Mouse (Mus musculus) gastrocnemius, adult 18-20 months (tissue): ENCODE measurements at regions not wholly inside any gene's neighbourhood (a gene's known extent, or its start where the extent isn't known, plus 50 kb on each side); places are given as distances from the start of the nearest gene placed in this dataset.

Experiments used
- DNase-seq: peaks from one replicate; pipeline ENCODE4 v3.0.0; 2021; ENCODE audit warnings: low spot score

DNA sequence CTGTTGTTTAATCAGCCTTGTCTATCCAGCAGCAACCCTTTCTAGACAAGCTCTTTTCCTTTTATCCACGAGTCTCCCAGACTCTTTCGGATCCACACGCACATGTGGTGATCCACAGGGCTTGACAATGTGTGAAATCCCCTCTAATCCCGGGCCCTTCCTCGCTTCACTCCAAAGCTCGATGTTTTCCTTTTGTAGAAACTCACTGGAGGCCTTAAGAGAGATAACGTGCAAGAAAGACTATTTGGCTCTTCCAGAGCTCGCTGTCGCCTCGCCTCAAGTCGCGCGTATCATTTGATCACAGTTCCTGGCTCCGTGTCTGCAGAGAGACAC is 234.9 kb downstream of the Gm5426 start:
- DNase-seq = no peak

DNA sequence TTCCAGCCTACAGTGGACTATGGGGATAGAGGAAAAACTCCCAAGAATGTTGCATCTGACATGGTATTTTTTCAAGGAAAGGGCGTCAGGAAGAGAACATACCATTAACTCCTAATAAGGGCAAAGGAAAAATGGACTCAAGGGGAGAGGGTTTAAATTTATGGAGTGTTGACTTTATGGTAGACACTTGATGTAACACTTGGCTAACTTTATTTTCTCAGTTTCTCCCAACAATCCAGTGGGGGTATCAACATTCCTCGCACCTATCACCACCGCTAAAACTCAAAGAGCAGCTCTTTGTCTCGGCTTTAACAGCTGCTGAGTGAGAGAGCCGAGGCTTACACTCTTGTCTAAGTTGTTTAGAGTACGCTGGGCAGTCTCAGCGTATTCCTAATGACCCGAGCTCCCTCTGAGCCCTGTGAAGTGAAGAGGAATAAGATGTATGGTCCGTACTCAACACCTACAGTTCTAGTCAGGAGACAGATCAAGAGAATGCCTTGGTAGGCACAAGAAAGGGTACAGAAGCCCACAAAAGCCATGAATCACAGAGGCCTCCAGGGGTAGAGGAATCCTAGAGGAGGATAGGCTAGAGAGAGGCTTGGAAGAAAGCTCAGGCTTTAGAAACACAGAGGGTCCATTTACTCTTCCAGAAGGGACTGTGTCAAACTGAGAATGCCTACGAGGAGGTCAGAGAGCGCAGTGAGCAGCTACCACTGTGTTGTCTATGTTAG is 236.4 kb downstream of the Gm5426 start:
- DNase-seq = no peak

DNA sequence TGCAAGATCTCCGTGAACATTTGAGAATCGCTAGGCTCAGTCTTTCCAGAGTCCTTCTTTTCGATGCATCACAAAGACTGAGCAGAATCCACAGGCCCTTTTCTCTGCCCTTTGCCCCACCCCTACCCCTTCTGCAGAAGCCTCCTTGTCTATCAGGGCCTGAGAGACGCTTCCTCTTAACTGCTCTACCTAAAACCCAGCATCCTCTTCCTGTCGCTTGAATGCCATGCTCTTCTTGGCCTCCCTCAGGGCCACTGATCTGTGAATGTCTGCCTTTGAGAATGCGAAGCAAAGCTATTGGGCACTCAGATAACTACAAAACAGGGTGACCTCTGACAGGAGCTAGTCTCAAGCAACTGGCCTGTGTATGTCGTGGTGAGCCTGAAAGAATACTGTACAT is 237.1 kb downstream of the Gm5426 start:
- DNase-seq = no peak

DNA sequence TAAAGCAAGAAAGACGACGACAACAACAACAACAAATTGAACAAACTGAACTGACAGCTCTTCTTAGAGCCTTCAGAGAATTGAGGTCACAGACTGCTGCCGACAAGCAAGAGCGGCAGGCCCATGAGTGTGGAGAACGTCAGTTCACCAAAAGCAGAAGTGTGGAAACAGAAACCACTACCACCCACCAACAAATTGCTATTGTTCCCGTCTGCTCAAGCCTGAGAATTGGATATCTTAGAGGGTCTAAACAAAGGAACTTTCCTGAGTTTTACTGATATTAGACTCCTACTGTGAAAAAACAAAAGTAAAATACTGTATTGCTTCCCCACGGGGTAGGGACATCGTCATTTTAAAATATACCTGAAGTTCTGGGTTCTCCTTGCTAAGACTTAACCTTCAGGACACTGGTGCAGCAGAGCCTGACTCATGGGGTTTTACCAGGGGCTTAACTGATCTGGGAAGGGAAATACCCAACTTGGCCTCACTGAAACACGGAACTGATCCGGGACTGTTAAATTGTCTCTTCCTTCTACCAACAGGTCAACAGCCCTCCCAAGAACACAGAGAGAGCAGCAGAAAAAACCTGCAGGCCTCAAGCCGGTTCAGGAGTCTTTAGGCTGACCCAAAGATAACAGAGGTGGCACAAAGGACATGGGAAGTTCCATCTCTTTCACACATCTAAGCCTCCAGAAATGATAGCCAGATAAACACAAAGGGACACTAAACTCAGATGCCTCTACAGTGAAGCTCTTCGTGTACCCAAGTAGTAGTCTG is 238.1 kb downstream of the Gm5426 start:
- no peak for DNase-seq

- DNase-seq = no peak
Observed at GRCm38 (mm10) chr10:96375070-96375447, 238.7 kb downstream of the Gm5426 start.

DNA sequence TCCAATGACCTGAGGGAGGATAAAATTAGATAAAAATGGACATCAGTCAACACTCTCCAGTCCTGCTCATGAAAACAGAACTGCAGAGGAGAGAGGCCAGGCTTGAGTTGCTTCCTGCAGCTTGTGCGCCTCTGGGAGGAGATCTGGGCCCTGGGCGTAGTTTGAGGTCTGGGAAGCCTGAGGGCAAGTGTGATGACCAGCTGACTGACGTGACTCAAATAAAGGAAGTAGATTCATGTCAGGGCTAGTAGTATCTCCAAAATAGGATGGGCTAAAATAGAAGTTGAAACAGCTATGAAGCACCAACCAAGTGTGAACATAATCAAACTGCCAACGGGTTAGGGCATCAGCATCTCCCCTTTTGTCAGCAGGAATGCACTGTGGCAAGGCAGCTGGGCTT is 239.3 kb upstream of the Btg1 start:
- DNase-seq = no peak

GRCm38 (mm10) chr10:96379016-96379771 is 237.6 kb upstream of the Btg1 start:
- no peak for DNase-seq

DNA sequence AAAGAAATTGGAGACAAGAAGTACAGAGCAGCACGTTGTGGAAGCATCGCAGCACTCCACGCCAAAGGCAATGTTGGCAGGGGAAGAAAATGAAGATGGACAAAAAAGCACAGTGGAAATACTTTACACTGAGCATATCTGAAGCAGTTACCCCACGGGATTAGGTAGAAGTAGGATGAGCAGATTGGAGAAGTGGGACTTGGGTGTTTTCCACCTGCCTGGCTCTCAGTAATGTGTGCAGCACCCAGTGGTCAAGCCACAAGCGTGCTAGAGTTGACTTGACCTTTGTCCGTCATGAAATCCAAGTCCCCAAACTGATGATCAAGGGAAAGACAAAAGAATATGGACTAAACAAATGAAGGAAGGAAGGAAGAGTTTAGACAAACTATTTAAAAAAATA is 235.1 kb upstream of the Btg1 start:
- DNase-seq = no peak

DNA sequence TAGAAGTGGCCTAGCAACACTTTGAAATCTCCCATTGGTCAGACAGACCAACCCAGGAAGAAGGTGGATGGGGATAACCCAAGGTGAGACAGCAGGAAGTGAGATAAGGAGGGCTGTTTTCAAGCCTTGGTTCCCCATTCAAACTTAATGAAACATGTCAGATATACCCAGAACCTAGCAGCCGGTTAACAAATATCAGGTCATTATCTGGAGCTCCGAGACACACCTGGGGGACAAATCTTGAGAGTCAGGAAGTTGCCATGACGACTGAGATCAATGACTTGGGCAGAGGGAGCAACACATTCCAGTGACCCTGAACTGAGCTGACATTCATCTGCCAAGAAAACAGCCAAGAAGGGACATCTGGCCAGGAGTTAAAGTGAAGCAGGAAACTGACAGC is 225.1 kb upstream of the Btg1 start:
- no peak for DNase-seq

- no peak for DNase-seq
Observed at GRCm38 (mm10) chr10:96392836-96393235, 224.0 kb upstream of the Btg1 start.

DNA sequence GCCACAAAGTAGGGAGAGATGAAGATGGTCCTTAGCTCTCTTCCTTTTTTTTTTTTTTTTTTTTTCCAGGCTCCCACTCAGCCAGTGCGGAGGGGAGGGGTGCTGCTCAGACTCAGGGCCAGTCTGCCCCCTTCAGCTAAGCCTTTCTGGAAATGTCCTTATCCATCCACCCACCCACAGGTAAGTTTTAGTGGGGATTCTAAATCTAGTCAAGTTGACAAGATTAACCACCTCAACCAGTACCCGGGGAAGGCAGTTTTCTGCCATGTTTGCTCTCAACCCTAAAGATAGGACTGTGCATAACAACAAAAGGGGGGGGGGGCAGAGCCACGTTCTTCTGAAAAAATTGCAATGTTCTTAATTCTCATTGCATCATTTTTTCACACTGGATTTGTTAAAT is 222.6 kb upstream of the Btg1 start:
- DNase-seq = no peak

DNA sequence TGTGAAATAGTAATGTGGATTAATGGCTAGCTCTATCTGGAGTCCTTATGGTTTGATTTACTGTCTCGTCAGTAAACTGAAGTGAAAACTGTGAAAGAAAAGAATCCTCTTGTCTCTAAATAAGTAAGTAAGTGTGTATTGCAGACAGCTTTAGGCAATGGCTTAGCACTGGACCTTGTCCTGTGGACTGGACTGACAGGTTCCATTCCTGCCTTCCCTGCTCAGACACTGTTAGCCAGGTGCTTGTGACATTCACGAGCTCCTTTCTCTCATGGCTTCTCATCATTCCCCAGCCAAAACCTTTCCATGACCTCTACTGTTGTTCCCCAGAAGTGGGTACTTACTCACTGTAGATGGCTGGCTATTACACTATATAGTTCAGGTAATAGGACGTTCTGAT is 221.8 kb upstream of the Btg1 start:
- DNase-seq = no peak

- no peak for DNase-seq
Observed at GRCm38 (mm10) chr10:96397931-96398561, 218.8 kb upstream of the Btg1 start.

DNA sequence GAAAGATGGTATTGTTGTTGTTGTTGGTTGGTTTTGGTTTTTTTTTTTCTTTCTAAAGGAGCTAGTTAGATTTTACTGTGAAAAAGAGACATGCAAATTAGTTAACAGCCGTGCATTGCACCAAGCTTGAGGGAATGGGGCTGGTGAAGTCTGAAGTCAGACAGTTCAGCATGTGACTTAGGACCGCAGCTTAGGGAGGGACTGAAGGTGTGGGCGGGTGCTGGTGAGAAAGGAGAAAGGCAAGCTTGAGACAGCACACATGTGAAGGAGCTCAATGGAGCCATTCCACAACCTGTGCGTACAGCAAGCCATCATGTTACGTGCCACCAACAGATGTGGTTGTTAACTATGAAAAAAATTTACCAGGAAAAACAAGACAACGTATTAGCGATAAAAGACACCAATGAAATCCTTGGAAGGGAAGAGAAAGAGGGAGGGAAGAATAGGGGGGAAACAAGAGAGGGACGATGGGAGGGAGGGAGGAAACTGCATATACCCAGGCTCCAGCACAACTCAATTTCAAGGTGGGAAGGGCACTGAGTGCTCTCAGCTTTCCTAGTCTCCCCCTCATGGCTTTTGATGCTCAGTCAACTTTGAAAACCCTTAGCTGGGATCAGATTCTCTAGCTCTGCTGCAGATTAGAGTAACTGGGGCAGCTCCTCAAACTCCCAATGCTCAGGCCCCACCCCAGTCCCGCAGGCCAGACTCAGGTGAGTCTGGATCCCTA is 218.1 kb upstream of the Btg1 start:
- no peak for DNase-seq

- no peak for DNase-seq
Observed at GRCm38 (mm10) chr10:96399636-96400400, 217.0 kb upstream of the Btg1 start.

DNA sequence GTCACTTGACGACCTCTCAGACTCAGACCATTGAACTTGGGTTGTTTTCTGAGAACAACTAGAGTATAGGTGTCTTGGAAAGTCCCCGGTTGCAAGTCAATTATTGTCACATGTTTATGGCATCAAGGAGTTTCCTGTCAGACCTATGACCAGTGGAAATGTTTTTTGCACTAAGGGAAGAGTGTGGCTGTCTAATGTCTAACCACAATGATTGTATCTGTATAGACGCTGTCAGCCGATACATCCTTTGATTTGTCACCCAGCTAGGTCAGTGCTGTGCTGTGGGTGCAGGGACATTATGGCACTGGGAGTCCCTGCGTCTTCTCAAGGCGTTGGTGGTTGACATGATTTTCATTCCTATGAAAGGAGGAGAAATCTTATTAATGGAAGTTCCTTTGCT is 216.0 kb upstream of the Btg1 start:
- DNase-seq = no peak

- no peak for DNase-seq
Observed at GRCm38 (mm10) chr10:96406306-96406705, 210.5 kb upstream of the Btg1 start.

DNA sequence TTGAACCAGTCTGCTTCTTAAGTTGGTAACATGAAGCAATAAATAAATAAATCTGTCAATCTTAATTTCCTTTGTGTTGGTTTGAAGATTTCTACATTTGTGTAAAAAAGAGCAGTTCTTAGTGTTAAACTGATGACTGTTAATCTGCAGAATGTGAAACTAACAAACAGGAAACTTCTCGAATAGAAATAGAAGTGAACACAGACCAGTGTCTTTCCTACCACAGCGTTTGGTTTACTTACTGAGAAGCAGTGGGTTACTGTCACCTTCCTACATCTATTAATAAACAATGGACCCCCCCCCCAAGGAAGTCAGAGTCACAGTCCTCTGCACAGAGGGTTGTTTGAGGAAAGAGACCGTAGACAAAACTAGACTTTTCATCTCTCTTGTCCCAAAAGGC is 209.0 kb upstream of the Btg1 start:
- no peak for DNase-seq

DNA sequence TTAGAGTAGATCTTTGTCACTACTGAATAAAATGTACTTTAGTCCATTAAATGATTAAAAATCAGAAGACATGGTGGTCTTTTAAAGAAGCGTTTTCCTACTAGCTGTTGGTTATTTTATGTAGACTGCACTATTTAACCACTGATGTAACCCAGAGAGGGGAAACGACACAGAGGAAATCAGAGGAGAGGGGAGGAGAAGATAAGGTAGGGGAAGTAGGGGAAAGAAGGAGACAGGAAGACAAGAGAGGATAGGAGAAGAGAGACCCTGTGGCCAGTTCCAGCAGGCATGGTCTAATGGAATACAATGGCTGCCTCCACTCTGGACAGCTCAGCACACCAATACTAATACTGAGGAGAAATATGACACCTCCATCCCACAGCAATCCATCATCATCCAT is 208.6 kb upstream of the Btg1 start:
- DNase-seq = no peak

GRCm38 (mm10) chr10:96410028-96410427 is 206.8 kb upstream of the Btg1 start:
- no peak for DNase-seq

DNA sequence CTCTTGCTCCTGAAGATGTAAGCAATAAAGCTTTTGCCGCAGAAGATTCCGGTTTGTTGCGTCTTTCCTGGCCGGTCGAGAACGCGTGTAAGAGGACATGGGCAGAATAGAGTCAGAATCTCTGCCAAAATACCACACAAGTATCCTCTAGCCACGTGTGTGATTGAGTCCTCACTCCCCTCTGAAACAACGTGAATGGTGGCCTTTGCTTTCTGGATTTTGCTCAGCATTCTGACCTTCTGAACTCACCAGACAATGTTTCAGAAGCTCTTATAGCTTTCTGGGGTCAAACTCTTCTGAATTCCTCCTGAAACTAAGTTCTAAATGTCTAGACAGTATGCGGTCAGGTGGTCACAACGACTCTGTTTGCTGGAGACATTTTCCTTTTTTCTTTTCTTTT is 202.0 kb upstream of the Btg1 start:
- DNase-seq = no peak
